Mouse (Mus musculus) adrenal gland, adult (tissue): ENCODE results near the gene Krtap16-1.

Experiments used
- DNase-seq, 2 experiments: peaks; one replicate each; pipeline ENCODE4 v3.0.0; 2022 to 2023; ENCODE audit warnings: low spot score in 1 of 2; ENCODE audit not compliant: inconsistent age in 2 of 2

The Krtap16-1 gene

DNA sequence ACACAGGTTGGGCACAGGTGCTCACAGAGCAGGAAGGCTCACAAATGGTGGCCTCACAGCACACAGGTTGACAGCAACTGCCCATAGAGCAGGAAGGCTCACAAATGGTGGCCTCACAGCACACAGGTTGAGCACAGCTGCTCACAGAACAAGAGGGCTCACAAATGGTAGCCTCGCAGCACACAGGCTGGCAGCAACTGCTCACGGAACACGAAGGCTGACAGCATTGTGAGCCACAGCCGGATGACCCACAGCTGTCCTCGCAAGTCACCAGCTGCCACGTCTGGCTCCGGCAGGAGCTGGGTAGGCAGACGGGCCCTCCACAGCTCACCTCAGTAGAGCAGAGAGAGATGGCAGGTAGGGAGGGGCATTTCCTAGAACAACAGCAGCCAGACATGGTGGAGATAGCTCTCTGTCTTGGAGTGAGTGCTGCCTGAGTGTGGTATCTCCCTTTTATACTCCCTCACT is at the start of gene Krtap16-1:
Gene Krtap16-1, minus strand, starts transcription at position 418 of the 468 bp plus-strand sequence.
- no peak for DNase-seq

DNA sequence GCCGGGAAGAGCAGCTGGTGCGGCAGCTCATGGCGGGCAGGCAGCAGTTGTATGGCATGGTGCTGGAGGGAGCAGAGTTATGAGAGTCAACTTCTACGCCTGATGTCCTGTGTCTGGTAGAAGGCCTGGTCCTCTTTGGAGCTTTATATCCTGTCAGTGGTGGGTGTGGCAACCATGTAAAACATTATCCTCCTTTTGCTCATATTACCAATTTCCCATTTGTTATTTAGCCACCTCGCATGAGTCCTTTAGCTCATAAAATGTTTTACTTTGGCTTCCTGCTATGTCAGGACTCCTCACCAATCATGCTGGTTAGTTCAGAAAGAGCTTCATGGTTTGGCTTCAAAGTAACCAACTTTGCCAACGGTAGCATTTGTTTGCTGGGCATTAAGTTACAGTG is 43.4 kb upstream of the Krtap16-1 start, which contains the start of gene Krt33b:
Gene Krt33b, minus strand, starts transcription at position 101 of the 400 bp plus-strand sequence.
- DNase-seq = no peak

DNA sequence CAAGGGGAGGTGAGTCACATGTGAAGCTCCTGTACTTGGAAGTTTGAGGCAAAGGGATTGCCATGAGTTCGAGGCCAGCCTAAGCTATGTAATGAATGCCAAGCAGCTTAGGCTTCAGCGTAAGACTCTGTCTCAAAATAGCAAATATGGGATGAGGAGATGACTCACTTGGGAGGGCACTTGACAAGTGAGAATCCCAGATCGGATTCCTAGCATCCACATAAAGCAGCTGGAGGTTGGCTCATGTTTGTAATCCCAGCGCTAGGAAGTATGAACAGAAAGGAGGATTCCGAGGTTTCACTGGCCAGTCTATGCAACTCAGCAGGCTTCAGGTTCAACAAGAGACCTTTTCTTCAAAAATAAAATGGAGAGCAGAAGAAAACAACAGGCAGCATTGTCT is 35.0 kb upstream of the Krtap16-1 start:
- no peak for DNase-seq

DNA sequence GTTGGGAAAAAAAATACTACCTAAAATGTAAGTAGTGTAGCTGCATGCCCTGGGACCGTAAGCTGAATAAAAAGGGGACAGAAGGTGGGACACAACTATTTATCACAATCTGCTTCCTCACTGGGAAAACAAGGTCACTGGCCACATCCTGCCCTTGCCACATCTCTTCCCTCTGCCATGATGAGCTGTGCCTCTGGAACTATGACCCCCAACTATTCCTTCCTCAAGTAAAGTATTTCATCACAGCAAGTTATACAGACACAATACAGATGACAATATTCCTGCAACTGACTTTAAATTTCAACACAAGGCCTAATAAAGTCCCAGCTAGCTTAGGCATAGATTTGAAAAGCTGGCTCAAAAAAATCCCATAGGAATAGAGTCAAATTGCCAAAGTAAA is 33.1 kb upstream of the Krtap16-1 start:
- no peak for DNase-seq

DNA sequence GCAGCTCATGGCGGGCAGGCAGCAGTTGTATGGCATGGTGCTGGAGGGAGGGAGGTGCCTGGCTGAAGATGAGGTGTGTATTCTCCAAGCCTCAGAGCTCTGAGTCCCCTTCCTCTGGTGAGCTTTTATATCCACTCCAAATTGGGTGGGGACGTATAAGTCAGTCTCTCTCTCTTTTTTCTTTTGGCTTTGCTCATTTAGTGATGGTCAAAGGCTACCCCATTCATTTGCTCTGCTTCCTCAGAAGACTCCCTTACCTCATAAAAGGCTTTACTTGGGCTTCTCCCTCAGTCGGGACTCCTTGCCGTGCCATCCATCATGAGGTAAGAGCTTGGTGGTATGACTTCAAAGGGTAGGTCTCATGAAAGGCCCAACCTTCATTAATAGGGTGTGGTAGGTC is 29.7 kb upstream of the Krtap16-1 start, which contains the start of gene Krt33a:
Gene Krt33a, minus strand, starts transcription at position 101 of the 400 bp plus-strand sequence.
- DNase-seq = no peak

DNA sequence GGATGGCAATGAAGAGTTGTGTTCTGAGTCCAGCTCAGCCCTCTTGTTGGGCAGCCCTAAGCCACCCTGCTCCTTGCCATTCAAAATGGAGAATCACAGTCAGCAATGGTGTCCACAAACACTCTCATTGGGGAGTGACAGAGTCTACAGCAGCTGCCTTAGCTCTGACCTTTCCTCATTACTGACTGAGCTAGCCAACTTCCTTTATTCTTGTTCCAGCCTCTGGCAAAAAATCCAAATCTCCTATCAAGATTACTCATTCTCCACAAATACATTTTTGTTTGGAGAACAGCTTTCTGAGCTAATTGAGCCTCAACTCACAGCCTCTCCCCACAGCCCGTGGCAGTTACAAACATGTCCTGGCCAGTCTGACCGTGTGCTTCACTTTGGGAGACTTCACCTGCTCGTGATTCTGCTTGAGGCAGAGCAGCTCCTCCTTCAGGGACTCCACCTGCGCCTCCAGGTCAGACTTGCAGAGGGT is 27.3 kb upstream of the Krtap16-1 start:
- no peak for DNase-seq

DNA sequence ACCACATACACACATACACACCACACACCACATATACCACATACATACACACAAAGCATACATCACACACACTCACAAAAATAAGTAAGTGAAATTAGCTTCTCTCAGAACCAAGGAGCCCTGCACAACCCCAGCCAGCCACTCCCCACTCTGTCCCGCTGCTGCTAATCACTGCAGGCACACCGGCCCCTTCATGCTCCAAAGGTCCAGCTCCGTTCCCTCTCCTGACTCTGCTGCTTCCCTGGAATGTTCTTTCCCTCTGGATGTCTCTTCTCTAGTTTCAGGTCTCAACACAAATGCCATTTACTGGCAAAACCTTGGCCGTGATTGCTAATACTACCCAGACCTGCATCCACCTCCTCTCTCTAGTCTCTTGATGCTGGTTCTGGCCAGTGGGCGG is 24.3 kb upstream of the Krtap16-1 start:
- DNase-seq = no peak

DNA sequence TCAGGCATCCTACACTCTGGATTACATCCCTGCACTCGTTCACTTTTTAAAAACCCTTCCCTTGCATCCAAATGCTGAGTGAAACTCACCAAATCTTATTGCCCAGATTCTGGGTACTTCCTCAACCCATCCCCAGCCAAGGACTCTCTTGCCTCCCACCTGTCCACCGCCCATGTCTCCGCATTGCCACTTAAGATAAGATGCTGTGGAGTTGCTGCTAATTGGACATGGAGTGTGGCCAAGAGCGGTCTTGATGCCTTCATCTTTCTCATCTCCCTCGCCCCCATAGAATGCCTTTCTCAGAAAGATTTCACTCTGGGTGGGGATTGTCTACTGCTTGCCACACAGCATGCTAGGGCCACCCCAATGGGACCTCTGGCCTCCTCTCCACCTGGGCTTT is 21.9 kb upstream of the Krtap16-1 start:
- DNase-seq = no peak

DNA sequence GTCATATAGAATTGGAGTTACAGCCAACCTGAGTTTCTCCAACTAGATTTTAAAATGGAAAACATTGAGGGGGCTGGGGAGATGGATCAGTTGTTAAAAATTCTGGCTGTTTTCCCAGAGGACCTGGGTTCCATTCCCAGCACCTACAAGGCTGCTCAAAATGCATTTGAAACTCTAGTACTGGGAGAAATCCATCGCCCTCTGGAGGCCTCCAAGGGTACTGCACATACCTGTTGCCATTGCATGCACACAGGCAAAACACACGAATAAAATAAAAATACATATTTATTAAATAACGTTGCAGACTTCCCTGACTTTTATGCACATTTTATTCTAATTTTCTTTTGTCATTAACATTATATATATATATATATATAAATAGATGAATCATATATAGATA is 20.2 kb upstream of the Krtap16-1 start:
- no peak for DNase-seq

DNA sequence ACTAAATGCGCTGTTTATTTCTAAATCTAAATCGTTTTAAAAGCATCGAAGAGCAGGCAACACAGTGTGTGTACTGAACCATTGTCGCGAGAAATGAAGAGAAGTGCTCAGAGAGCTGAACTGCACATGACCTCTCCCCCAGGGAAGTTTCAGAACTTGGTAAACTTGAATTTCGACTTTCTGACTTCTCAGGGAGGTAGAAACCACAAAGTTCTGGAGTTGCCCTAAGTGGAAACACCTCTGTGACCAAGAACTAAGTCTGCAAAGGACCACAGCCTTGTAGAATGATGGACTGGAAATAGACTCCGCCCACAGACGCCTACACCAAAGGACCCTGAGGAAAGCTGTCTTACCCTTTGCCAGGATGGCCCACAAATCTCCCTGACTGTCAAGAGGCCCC is 19.5 kb upstream of the Krtap16-1 start:
- no peak for DNase-seq

DNA sequence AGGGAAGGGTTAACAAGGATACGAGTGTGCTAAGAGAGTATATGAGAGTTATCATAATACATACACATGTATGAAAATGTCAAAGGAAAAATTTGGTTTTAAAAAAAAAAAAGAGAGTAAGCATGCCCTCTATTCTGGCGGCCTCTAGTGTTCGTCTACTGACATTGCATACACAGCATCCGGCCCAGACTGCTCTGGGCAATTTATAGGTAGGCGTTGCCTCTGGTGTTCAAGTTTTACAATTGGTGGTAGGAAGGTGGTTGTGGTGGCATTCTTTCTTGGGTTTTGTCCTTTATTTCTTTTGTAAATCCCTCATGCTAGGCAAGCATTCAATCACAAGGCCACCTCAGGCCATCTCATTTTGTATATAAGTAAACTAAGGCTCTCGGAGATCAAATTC is 18.4 kb upstream of the Krtap16-1 start:
- DNase-seq = peak; percentile 23 to 75

DNA sequence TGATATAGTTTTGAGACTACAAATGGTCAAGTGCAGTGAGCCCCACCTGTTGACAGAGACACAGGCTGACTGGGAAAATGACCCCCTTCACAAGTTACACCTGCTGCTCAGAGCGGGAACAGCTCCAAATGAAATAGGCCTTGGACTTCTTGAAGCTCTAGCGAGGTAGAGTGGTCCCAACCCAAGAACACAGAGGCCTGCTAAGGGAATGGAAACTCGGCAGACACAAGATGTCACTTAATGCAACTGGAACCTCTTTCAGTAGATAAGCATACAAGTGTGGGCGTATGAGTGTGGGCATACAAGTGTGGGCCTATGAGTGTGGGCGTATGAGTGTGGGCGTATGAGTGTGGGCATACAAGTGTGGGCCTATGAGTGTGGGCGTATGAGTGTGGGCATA is 12.7 kb upstream of the Krtap16-1 start:
- DNase-seq = no peak

DNA sequence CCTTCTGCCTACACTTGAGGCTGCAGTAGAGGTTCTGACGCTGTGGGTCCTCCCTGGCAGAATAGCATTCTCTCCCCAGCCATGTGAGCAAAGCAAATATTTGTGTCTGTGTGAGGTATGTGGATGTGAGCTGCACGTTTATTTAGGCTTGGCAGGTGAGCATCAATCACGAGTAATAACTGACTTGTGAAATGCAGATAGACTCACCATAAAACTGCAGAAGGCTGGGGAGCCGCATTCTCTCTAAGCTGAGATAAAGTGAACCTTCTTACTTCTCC is 7.9 kb upstream of the Krtap16-1 start:
- no peak for DNase-seq

DNA sequence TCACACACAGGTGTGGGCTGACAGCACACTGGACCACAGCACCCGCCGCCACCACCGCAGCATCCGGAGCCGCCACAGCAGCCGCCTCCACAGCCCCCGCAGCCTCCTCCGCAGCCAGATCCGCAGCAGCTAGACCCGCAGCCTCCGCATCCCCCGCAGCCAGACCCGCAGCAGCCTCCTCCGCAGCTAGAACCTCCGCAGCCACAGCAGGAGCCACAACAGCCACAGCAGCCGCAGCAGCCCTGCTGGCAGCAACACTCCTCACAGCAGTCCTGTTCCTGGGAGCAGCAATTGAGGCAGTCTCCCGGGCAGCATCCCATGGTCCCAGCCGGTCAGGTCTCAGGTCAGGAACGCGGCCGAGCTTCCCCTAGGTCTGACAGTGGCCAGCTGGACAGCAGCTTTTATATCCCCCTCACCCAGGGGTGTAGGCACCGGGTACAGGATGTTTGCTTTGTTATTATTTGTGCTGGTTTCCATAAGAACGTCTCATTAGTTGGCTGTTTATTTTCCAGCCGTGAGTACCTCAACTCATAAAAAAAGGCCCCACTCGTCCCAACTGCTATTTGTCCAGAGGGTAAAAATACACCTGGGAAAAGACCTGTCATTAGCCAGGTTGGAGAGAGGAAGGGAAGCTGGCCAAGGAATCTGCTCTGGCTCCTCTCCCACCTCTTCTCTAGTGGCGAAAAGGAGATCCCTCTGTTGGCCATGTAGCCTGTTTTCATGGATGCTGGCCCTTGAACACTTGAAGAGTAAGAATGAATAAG is 7.4 kb upstream of the Krtap16-1 start, which contains the start of gene Krtap17-1:
Gene Krtap17-1, minus strand, starts transcription at position 375 of the 764 bp plus-strand sequence.
- no peak for DNase-seq

DNA sequence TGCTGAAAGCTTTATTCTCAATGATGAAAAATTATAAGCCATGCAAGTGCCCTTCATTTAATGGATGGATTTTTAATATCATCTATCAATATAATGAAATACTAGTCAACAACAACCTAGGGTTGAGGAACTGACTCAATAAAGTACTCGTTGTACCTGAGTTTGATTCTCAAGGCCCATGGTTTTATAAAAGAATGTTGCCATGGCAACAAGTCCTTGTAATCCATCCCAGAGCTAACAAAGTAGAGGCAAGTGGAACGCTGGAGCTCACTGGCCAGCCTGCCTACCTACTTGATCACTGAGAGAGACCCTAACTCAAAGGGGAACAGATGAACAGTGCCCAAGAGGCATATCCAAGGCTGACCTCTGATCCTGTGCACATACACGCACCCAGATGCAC is 4.2 kb upstream of the Krtap16-1 start:
- DNase-seq = no peak

DNA sequence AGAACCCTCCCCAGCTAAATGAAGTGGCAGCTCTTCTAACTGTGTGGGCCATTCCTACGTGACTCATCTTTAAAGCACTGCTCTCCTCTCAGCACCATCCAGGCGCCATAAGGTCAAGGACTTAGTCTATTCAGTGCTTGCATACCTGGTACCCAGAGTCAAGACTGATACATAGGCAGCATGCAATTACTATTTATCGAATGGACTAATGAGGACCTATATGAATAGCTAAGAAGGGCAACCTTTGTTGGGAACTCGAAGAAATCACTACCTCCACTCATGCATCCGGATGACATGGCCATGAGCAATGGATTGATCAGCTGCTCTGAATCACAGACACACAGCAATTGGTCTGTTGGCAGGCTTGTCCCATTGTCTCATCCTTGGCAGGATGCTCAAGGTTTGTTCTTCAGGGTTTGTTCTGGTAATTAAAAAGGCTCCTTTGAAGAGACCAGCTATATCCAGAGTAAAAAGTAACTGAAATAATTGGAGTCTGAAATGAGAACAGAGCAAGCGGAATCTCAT is 3.5 kb upstream of the Krtap16-1 start:
- peak; percentile 56 to 88 for DNase-seq

DNA sequence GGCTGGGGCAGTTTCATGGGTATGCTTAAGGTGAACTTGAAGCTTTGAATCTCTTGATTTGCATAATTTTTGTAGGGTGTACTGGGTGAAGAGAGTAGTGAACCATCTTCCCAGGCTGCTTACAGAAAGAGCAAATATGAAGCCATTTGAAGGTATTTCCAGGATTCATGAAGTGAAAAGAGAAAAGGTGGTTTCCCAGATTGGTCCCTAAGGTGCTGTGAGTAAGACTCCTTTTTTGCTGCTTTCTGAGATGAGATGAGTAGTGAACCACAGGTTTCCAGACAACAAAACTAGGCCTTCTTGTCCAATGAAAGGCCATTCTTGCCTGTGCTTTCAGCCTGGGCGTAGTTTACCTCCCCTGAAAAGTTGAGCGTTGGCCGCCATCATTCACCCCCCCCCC is 2.1 kb upstream of the Krtap16-1 start:
- no peak for DNase-seq

DNA sequence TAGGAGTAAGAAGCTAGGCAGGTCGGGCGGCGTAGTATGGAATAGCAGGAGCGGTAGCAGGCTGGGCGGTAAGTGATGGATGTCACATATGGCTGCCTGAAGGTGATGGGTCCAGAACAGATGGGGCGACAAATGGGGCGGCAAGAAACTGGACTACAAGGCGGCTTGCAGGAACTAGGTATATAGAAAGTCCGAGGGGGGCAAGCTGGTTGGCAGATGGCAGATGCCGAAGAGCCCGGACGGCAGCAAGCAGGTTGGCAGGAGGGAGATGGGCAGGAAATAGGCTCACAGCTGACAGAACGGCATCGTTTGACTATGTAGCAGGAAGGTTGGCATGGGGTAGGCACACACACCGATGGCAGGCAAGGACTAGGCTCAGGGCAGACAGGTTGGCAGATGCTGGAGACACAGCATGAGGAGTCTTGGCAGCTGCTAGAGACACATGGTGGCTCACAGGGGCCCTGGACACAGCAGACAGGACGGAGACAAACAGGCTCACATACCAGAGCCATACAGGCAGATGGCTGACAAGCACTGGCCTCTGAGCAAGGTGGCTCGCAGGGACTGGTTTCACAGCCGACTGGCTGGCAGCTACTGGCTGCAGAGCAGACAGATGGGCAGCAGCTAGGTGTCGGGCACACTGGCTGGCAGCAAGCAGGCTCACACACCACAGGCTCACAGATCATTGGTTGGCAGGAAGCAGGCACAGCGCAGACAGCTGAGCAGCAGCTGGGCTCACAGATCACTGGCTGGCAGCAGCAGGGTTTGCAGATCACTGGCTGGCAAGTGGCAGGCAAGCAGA is 905 bp downstream of the Krtap16-1 start:
- DNase-seq = peak; percentile 32 to 42

DNA sequence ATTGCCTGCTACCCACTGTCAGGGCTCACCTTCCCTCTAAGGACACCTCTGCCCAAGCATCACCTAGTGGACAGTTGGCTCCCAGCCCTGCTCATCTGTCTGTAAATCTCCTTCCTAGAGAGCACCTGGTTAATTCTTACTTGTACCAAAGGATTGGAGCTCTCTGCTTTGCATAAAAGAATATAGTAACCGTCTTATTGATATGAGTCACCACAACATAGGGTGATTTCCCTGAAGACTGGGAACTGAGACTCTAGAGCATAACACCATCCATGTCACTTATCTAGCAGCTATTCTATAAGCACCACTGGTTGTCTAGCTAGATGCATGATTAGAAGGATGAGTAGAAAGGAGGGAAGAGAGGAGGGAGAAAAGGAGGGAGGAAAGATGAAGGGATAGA is 3.0 kb downstream of the Krtap16-1 start:
- no peak for DNase-seq

DNA sequence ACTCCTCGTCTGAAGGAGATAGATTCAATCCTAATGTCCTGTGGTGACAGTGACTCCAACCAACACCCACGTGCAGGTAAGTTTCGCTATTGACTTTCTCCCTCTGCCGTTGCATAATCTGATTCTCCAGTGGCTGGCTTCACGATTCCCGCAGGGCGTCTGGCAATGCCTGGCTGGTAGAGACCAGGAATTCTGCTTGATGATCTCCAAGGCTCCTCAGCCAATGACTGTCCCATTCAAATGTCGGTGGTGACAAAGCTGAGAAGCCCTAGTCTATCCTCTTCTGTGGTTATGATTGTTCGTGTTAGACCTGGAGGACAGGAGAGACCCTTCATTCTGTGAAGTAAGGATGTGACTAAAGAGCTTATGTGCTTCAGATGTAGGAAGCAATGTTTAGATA is 3.7 kb downstream of the Krtap16-1 start:
- no peak for DNase-seq

DNA sequence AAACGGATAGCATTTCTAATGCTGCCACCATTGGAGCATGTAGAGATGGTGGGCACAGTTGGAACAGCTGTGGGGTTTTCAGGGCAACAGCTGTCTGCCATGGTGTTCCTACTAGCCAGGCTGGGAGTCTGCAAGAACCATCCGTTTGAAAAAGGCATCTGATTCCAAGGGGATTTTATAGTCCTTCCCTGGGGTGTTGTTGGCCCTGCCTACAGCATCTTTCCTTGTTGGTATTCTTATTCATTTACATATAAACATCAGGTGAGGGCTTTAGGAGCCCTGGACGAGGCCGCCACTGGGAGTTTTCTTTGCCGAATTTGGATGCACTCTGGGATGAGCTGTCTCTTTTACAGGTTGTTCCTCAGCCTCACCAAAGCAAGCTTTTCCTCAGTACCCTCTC is 7.4 kb downstream of the Krtap16-1 start, which contains the start of gene Krtap29-1:
Gene Krtap29-1, minus strand, starts transcription at position 101 of the 400 bp plus-strand sequence.
- DNase-seq = no peak

DNA sequence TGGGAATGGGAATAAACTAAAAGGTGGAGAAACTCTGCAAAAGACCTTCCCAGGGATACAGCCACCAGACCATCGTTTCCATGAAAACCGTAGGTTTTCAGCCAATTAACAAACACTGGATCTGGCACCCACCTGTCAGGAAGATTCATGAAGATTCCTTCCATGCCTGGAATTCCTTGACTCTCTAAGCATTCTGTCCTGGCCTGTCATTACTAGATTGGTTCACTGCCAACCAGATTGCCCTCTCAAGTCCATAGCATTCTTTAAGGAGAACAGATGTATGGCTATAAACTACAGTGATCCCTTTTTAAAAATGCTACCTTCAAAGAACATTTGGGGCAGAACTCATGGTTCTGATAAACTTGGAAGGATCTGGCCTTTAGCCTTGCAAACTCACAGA is 20.4 kb downstream of the Krtap16-1 start:
- DNase-seq = no peak
